Mouse (Mus musculus) heart, embryonic 11.5 days (tissue): Measurements from ENCODE around the gene Olfr1474. TPM values are rescaled to one million over a fixed set of nuclear protein-coding genes. Genes with fewer than 3 reads are reported as not detected.
"Not testable (repeated sequence)": the region's sequence is repeated elsewhere in the genome, so short reads cannot be mapped to it uniquely, and the experiment has no call there.

Experiments
- ATAC-seq: fragments of 200-750 bp; cut with Nextera tagmentation; replicated peaks from 2 replicates; pipeline ENCODE4 v1.8.0; 2017; ENCODE audit warnings: moderate library complexity; ENCODE audit not compliant: insufficient number of reproducible peaks, low FRiP score, low TSS enrichment
- H3K27ac ChIP-seq: fragments of 300-500 bp; sonication (generic); 2 replicates; pipeline ENCODE4 v1.5.1; 2014; ENCODE audit warnings: mild to moderate bottlenecking, low read depth, low read length
- H3K27me3 ChIP-seq: fragments of 300-500 bp; sonication (generic); 2 replicates; pipeline ENCODE4 v1.6.1; 2014; ENCODE audit warnings: mild to moderate bottlenecking, low read length, mixed read lengths; ENCODE audit not compliant: control insufficient read depth, insufficient read depth
- H3K36me3 ChIP-seq: fragments of 300-500 bp; sonication (generic); 2 replicates; pipeline ENCODE4 v1.6.1; 2014; ENCODE audit warnings: mild to moderate bottlenecking, low read length, moderate library complexity, mixed read lengths; ENCODE audit not compliant: control insufficient read depth, insufficient read depth
- H3K4me1 ChIP-seq: fragments of 300-500 bp; sonication (generic); 2 replicates; pipeline ENCODE4 v1.6.1; 2014; ENCODE audit warnings: low read length; ENCODE audit not compliant: control insufficient read depth, insufficient read depth
- H3K4me2 ChIP-seq: fragments of 300-500 bp; sonication (generic); 2 replicates; pipeline ENCODE4 v1.6.1; 2014; ENCODE audit warnings: mild to moderate bottlenecking, moderate library complexity
- H3K4me3 ChIP-seq: fragments of 300-500 bp; sonication (generic); 2 replicates; pipeline ENCODE4 v1.5.1; 2014; ENCODE audit warnings: low read depth, low read length
- H3K9ac ChIP-seq: fragments of 300-500 bp; sonication (generic); 2 replicates; pipeline ENCODE4 v1.6.1; 2014; ENCODE audit warnings: mild to moderate bottlenecking, low read depth, low read length, moderate library complexity
- H3K9me3 ChIP-seq: fragments of 300-500 bp; sonication (generic); replicated peaks from 2 replicates; pipeline ENCODE4 v1.6.1; 2016; ENCODE audit warnings: low read length; ENCODE audit not compliant: control insufficient read depth
- WGBS: fragments of 180-500 bp; shearing (Covaris S2); extraction: QIAGEN DNeasy Blood & Tissue Kit; methylation state at CpG from one replicate; pipeline ENCODE4 v1.1.7; 2014; ENCODE audit not compliant: insufficient replicate concordance; 5-methylcytosine and 5-hydroxymethylcytosine counted together
- polyA plus RNA-seq: library from polyadenylated mRNA; unstranded; fragments of >200 nt; fragmentation: Nextera tagmentation; extraction: Ambion mirVana; gene quantifications from 2 replicates; pipeline ENCODE4 v1.2.1, GENCODE M21; 2014

The Olfr1474 gene
- not detected in 2 replicates for polyA plus RNA-seq

DNA sequence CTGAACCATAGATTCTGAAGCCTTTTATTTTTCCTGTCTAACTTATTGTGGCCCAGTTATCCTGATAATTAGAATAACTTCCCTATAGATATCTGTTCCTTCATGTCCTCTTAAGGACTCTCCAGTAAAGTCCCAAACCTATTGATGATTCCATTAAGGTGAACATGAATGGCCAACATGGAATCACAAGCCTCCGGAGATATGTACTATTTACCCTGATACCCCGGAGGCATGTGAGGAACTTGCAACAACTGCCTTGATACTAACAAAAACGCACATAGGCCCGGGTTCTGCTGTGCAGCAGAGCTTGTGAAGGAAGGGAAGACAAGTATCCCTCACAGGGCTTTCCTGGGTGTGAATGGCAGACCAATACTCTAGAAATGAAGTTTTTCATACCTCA is at the start of gene Olfr1474:
Gene Olfr1474 (plus strand): TSS at position 301 of the 400 bp plus-strand sequence.
- H3K4me2 ChIP-seq, H3K27ac ChIP-seq, H3K4me3 ChIP-seq, H3K27me3 ChIP-seq, H3K9ac ChIP-seq, H3K4me1 ChIP-seq, ATAC-seq, H3K36me3 ChIP-seq, H3K9me3 ChIP-seq: not testable (repeated sequence)
- WGBS: 78% methylated on average over 4 of the region's 4 CpGs

DNA sequence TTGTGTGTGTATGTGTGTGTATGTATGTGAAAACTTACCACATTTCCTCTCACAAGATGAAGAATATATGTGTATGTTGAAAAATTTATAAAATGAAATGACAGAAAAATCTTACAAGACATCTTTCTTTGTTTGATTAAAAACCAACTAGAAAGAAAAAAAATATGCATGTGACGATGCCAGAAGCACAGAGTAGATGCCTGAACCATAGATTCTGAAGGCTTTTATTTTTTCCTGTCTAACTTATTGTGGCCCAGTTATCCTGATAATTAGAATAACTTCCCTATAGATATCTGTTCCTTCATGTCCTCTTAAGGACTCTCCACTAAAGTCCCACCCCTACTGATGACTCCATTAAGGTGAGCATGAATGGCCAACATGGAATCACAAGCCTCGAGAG is 26.3 kb upstream of the Olfr1474 start, which contains the start of gene Olfr1471:
Gene Olfr1471 (plus strand): TSS at position 301 of the 400 bp plus-strand sequence.
- not testable (repeated sequence) for H3K27me3 ChIP-seq, ATAC-seq, H3K4me3 ChIP-seq, H3K9ac ChIP-seq, H3K27ac ChIP-seq, H3K4me2 ChIP-seq, H3K36me3 ChIP-seq, H3K9me3 ChIP-seq, H3K4me1 ChIP-seq
- WGBS: 71% methylated on average over 2 of the region's 2 CpGs

DNA sequence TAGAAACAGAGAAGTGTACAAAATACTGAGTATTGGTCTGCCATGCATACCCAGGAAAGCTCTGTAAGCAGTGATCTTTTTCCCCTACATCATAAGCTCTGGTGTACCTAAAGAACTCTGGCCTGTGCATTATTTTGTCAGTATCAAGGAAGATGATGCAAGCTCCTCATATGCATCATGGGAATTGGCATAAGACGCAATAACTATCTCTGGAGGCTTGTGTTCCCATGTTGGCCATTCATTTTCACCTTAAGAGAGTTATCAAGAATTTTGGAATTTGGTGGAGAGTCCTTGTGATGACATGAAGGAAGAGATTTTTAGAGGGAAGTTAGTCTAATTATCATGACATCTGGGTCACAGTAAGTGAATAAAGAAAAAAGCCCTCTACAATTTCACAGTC is 13.4 kb upstream of the Olfr1474 start, which contains the start of gene Olfr1472:
Gene Olfr1472 (minus strand): TSS at position 101 of the 400 bp plus-strand sequence.
- no peaks in the 10 kb centered on the region for H3K27me3 ChIP-seq
- no peaks in the 10 kb centered on the region for H3K9me3 ChIP-seq
- no peak within 1 kb of the TSS for H3K4me3 ChIP-seq
- no peak within 1 kb of the TSS for H3K4me2 ChIP-seq
- no peaks in the 10 kb centered on the region for H3K36me3 ChIP-seq
- 70% methylated on average over 1 of the region's 1 CpGs for WGBS
- no peaks in the 10 kb centered on the region for H3K4me1 ChIP-seq
- no peak within 1 kb of the TSS for H3K9ac ChIP-seq
- ATAC-seq: no peak
- H3K27ac ChIP-seq: no peak within 1 kb of the TSS

DNA sequence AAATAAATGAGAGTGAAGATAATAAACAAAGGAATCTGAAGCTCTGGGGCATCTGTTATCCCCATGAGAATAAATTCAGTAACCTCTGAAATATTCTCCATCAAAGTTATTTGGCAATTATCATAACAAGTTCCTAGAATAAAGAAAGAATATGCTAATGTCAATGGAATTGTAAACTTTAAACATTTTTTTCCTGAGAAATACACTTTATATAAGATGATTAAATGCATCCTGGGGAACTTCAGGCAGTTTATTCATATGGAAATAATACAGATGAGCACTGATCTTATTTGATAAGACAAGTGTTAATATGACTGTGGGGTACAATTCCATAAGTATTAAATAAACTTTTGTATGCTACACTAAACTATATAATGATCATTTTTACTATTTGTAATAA is 10.7 kb downstream of the Olfr1474 start, which contains the start of gene Olfr1475:
Gene Olfr1475 (minus strand): TSS at position 101 of the 400 bp plus-strand sequence.
- ATAC-seq: no peak
- Histone ChIP-seq H3K4me1 (no peaks in the 10 kb centered on the region), H3K9me3 (no peaks in the 10 kb centered on the region), H3K4me3 (no peak within 1 kb of the TSS), H3K4me2 (no peak within 1 kb of the TSS), H3K36me3 (no peaks in the 10 kb centered on the region), H3K9ac (no peak within 1 kb of the TSS), H3K27ac (no peak within 1 kb of the TSS), H3K27me3 (no peaks in the 10 kb centered on the region)

DNA sequence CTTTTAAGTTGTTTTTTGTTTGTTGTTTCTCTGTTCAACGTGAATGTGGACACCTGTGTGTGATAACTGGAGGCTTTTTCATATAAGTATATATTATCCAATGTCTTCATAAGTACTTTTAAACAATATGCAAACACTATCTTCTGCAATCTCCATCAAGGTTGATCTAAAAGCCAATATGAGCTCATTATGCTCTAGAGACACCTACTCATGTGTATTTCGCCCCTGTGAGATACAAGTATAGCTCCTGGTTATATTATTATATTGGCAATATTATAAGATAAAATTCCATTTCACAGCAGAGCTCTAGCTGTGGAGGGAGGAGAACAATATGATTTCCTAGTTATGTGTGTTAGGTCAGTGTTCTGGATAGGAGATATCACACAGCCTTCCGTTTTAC is 30.9 kb downstream of the Olfr1474 start, which contains the start of gene Olfr1477:
Gene Olfr1477 (plus strand): TSS at position 301 of the 400 bp plus-strand sequence.
- Histone ChIP-seq H3K27me3 (no peaks in the 10 kb centered on the region), H3K4me3 (no peak within 1 kb of the TSS), H3K4me1 (no peaks in the 10 kb centered on the region), H3K4me2 (no peak within 1 kb of the TSS), H3K27ac (no peak within 1 kb of the TSS), H3K9me3 (peaks cover 4% of the 10 kb centered on the region; the same call in 1 of the 2 replicates), H3K36me3 (no peaks in the 10 kb centered on the region), H3K9ac (no peak within 1 kb of the TSS)
- no peak for ATAC-seq
- WGBS: 69% methylated on average over 3 of the region's 3 CpGs

Other genes with a start within 250 kb of the Olfr1474 start
- not detected in 2 replicates for gene Olfr1463, start 238.2 kb upstream of the Olfr1474 start, polyA plus RNA-seq
- not detected in 2 replicates for gene Olfr1465, start 154.0 kb upstream of the Olfr1474 start, polyA plus RNA-seq
- gene Olfr1466, start 130.7 kb upstream of the Olfr1474 start, polyA plus RNA-seq: not detected in 2 replicates
- gene Olfr1467, start 107.3 kb upstream of the Olfr1474 start, polyA plus RNA-seq: not detected in 2 replicates
- not detected in 2 replicates for gene Olfr1469, start 61.7 kb upstream of the Olfr1474 start, polyA plus RNA-seq
- not detected in 2 replicates for gene Olfr1471, start 26.2 kb upstream of the Olfr1474 start, polyA plus RNA-seq
- not detected in 2 replicates for gene Olfr1472, start 13.5 kb upstream of the Olfr1474 start, polyA plus RNA-seq
- gene Olfr1475, start 10.6 kb downstream of the Olfr1474 start, polyA plus RNA-seq: not detected in 2 replicates
- gene Olfr1477, start 31.0 kb downstream of the Olfr1474 start, polyA plus RNA-seq: not detected in 2 replicates
- gene Olfr1480, start 58.3 kb downstream of the Olfr1474 start, polyA plus RNA-seq: not detected in 2 replicates
- not detected in 2 replicates for gene Olfr1484, start 113.9 kb downstream of the Olfr1474 start, polyA plus RNA-seq
- gene Olfr1487, start 147.8 kb downstream of the Olfr1474 start, polyA plus RNA-seq: not detected in 2 replicates
- not detected in 2 replicates for gene Olfr1489, start 162.1 kb downstream of the Olfr1474 start, polyA plus RNA-seq
- not detected in 2 replicates for gene Olfr1490, start 181.5 kb downstream of the Olfr1474 start, polyA plus RNA-seq
- gene Olfr1491, start 227.7 kb downstream of the Olfr1474 start, polyA plus RNA-seq: not detected in 2 replicates